29 mouse cellular contexts compared by ENCODE assay signal in genomic region chr11:52294103-52294502, GRCm38 (mm10). TPM values are rescaled to one million over a fixed set of nuclear protein-coding genes. Genes with fewer than 3 reads are reported as not detected.
A peak's percentile ranks its signal among the peaks of the same experiment; 100 is the strongest.
DNase-seq lines count a peak whose midpoint lies in the region; ATAC-seq and TF ChIP-seq lines count a peak whose summit lies in the region.
"Had no signal": no experiment of that assay in that cellular context is flagged by ENCODE, and none has a peak within 500 bp of the region (broad histone marks: within the 10 kb centered on the region; RNA-seq: fewer than 3 reads in every experiment).

No protein-coding gene starts in this region.

- H3K9ac ChIP-seq in CH12.LX (ENCODE audit: insufficient read depth, low read depth): no peak overlapping the region
- H3K9ac ChIP-seq: embryonic facial prominence, embryonic 12.5 days; embryonic facial prominence, embryonic 15.5 days; forebrain, postnatal 0 days; heart, embryonic 13.5 days; hindbrain, embryonic 14.5 days; intestine, embryonic 15.5 days had no signal

- intact Hi-C loops in left cerebral cortex, postnatal 10 days (cut with DNase I): no loop called here

- H3K4me3 ChIP-seq in spleen, adult 2 months (ENCODE audit: extremely low read depth, insufficient read depth, insufficient read length): no peak overlapping the region
- peak overlapping the region in 1 of 3 experiments; percentile 27 for H3K4me3 ChIP-seq in CH12.LX (replicated peaks in 1 of 3; ENCODE audit: low read depth in 2 of 3, low read length in 2 of 3, poor library complexity in 1 of 3)
- H3K4me3 ChIP-seq: embryonic facial prominence, embryonic 12.5 days; embryonic facial prominence, embryonic 15.5 days; gastrocnemius, adult 2 months; heart, embryonic 10.5 days; heart, embryonic 13.5 days; intestine, embryonic 15.5 days had no signal

- TF ChIP-seq CTCF in spleen, adult 2 months (IDR thresholded peaks at IDR 0.05; ENCODE audit: extremely low read depth, insufficient read depth, insufficient read length, insufficient replicate concordance): no peak
- TF ChIP-seq CTCF in CH12.LX (conservative IDR thresholded peaks at IDR 0.05 in 1 of 2, IDR thresholded peaks at IDR 0.05 in 1 of 2; ENCODE audit: low read depth in 2 of 2, low read length in 2 of 2): no peak

- ATAC-seq in activated CD4-positive, CD25-positive, alpha-beta regulatory T cell, adult 4 months: peak; percentile 90
- ATAC-seq: forebrain, embryonic 14.5 days; forebrain, postnatal 0 days; hindbrain, postnatal 0 days; intestine, embryonic 15.5 days had no signal

- 0 out of 2 replicates have a peak overlapping the region, but pooled peaks have one; percentile 3 for H3K4me2 ChIP-seq in CH12.LX (ENCODE audit: insufficient read depth, low read depth, poor library complexity, severe bottlenecking)
- H3K4me2 ChIP-seq: embryonic facial prominence, embryonic 12.5 days; embryonic facial prominence, embryonic 15.5 days; heart, embryonic 13.5 days; hindbrain, embryonic 14.5 days; intestine, embryonic 15.5 days had no signal

- in situ Hi-C loops in CH12.LX (cut with MboI; ENCODE audit: low pct_ligation_motif_present, low pct_unique_long_range_greater_than_20kb, low sequenced_read_pairs): no loop called here

- no peak for TF ChIP-seq POLR2A in spleen, adult 2 months (IDR thresholded peaks at IDR 0.05; ENCODE audit: low read depth, low read length)
- TF ChIP-seq POLR2A in CH12.LX (IDR thresholded peaks at IDR 0.05; ENCODE audit: low read depth, low read length): peak; percentile 42; the same call in 1 of the 2 replicates

- dilution Hi-C loops in CH12.LX (cut with MboI; ENCODE audit: extremely low pct_ligation_motif_present, extremely low pct_unique_long_range_greater_than_20kb, low sequenced_read_pairs): no loop called here

- TF ChIP-seq RAD21 in CH12.LX (IDR thresholded peaks at IDR 0.05; ENCODE audit: low read depth, low read length): no peak

- 74% methylated on average over 9 of the region's 9 CpGs for WGBS in spleen, adult 2 months

- no peaks in the 10 kb centered on the region for H3K27me3 ChIP-seq in spleen, adult 2 months (ENCODE audit: control insufficient read depth, insufficient read depth, low read length)
- no peaks in the 10 kb centered on the region for H3K27me3 ChIP-seq in CH12.LX (replicated peaks)
- H3K27me3 ChIP-seq: embryonic facial prominence, embryonic 12.5 days; embryonic facial prominence, embryonic 15.5 days; intestine, embryonic 15.5 days had no signal

- no peaks in the 10 kb centered on the region for H3K9me3 ChIP-seq in CH12.LX (replicated peaks; ENCODE audit: low read length)
- H3K9me3 ChIP-seq: embryonic facial prominence, embryonic 12.5 days; embryonic facial prominence, embryonic 15.5 days; heart, embryonic 10.5 days; heart, embryonic 13.5 days; intestine, embryonic 15.5 days had no signal

- 0 out of 2 replicates have a peak, but pooled peaks have one; percentile 60 for TF ChIP-seq EP300 in CH12.LX (IDR thresholded peaks at IDR 0.05; ENCODE audit: low read length)

- H3K4me1 ChIP-seq in spleen, adult 2 months (ENCODE audit: control insufficient read depth, insufficient read depth, insufficient read length): peaks cover 5% of the 10 kb centered on the region; the same call in 1 of the 2 replicates
- peaks cover 23 to 70% of the 10 kb centered on the region in 2 experiments for H3K4me1 ChIP-seq in CH12.LX (ENCODE audit: control insufficient read depth in 1 of 2, insufficient read depth in 2 of 2)
- H3K4me1 ChIP-seq: embryonic facial prominence, embryonic 12.5 days; embryonic facial prominence, embryonic 15.5 days; heart, embryonic 13.5 days; intestine, embryonic 15.5 days had no signal

- H3K36me3 ChIP-seq in spleen, adult 2 months (ENCODE audit: control insufficient read depth, insufficient read depth, low read length): no peaks in the 10 kb centered on the region
- no peaks in the 10 kb centered on the region for H3K36me3 ChIP-seq in CH12.LX (replicated peaks in 1 of 2; ENCODE audit: control insufficient read depth in 1 of 2, insufficient read depth in 1 of 2, low read length in 1 of 2)
- H3K36me3 ChIP-seq: embryonic facial prominence, embryonic 12.5 days; embryonic facial prominence, embryonic 15.5 days; heart, embryonic 10.5 days; heart, embryonic 13.5 days; intestine, embryonic 15.5 days had no signal

- H3K79me2 ChIP-seq in CH12.LX (replicated peaks; ENCODE audit: control insufficient read depth, extremely low read depth, insufficient read depth, poor library complexity, severe bottlenecking): no peaks in the 10 kb centered on the region

- no peak for DNase-seq in spleen, adult 2 months (ENCODE audit: low read depth in 1 of 2, low spot score in 2 of 2)
- DNase-seq in spleen, postnatal 14 days (ENCODE audit: low spot score in 2 of 2): no peak
- peak; percentile 76 for DNase-seq in CH12.LX (ENCODE audit: extremely low read depth)
- DNase-seq in naive thymus-derived CD4-positive, alpha-beta T cell, adult 2 months (ENCODE audit: low read depth): peak; percentile 68
- no peak for DNase-seq in heart, adult 8-10 months (ENCODE audit: low spot score)
- no peak for DNase-seq in thymus, postnatal 0 days (ENCODE audit: low spot score)
- no peak for DNase-seq in left cerebral cortex, postnatal 10 days (ENCODE audit: extremely low spot score in 1 of 2, low spot score in 2 of 2)
- DNase-seq: adrenal gland, adult 2 months; adrenal gland, postnatal 14 days; B cell, adult 2 months; cerebellum, adult 11 months; cerebellum, adult 8-10 months; cerebellum, postnatal 10 days; forebrain, postnatal 0 days; gastrocnemius, adult 2 months; gastrocnemius, postnatal 14 days; heart, adult 11 months; heart, postnatal 14 days; heart, postnatal 4 days; kidney, adult 11 months had no signal

- H3K27ac ChIP-seq in spleen, adult 2 months (ENCODE audit: insufficient read depth, low read length): peak overlapping the region; percentile 59
- H3K27ac ChIP-seq in CH12.LX (ENCODE audit: insufficient read depth, low read depth): no peak overlapping the region
- H3K27ac ChIP-seq: embryonic facial prominence, embryonic 12.5 days; embryonic facial prominence, embryonic 15.5 days; gastrocnemius, adult 2 months; heart, embryonic 10.5 days; heart, embryonic 13.5 days; hindbrain, embryonic 14.5 days; hindbrain, postnatal 0 days; intestine, embryonic 15.5 days had no signal

TF ChIP-seq in CH12.LX, 34 proteins besides CTCF, POLR2A, EP300 and RAD21:
- TF ChIP-seq ETS1 (conservative IDR thresholded peaks at IDR 0.05; ENCODE audit: low read depth, low read length) (peak; percentile 34; the same call in 1 of the 2 replicates), USF1 (IDR thresholded peaks at IDR 0.05; ENCODE audit: low read depth, low read length) (no peak), TBP (conservative IDR thresholded peaks at IDR 0.05; ENCODE audit: low read depth, low read length) (0 out of 2 replicates have a peak, but pooled peaks have one; percentile 54), JUN (IDR thresholded peaks at IDR 0.05; ENCODE audit: insufficient read depth, low read depth, low read length) (peak; percentile 58), MYC (IDR thresholded peaks at IDR 0.05; ENCODE audit: low read depth, low read length) (no peak), ELF1 (IDR thresholded peaks at IDR 0.05; ENCODE audit: low read depth, low read length) (peak; percentile 57), MAX (IDR thresholded peaks at IDR 0.05; ENCODE audit: low read length) (0 out of 2 replicates have a peak, but pooled peaks have one; percentile 25), NRF1 (IDR thresholded peaks at IDR 0.05; ENCODE audit: low read depth, low read length) (no peak)

RNA-seq across cellular contexts. Expression of gene Tcf7, which starts 11.3 kb away (rescaled TPM):
- 139 and 165 TPM in 2 replicates for polyA plus RNA-seq in spleen, adult 2 months (2012; rRNA removed)
- total RNA-seq in CH12.LX (2012; rRNA removed) (0.46 and 0.55 TPM in 2 replicates), CH12.LX (2014; rRNA removed) (0.77 and 0.85 TPM in 2 replicates)
- 4.4 and 5.5 TPM in 2 replicates for polyA plus RNA-seq in CH12.LX (2012; ENCODE audit: insufficient read length, low read depth)
- 100 to 1,000 TPM; 227 to 315 TPM for polyA plus RNA-seq in activated CD4-positive, CD25-positive, alpha-beta regulatory T cell, adult 4 months (2017; shearing (Covaris generic))
- total RNA-seq in heart, adult 8-10 months (2022): 1 to 10 TPM in 1 of 4 experiments, under 1 TPM in 3; 0.44 to 1.0 (median 0.83) TPM
- 1,084 and 1,272 TPM in 2 replicates for polyA plus RNA-seq in thymus, postnatal 0 days (2015; fragmentation: Nextera tagmentation; extraction: Ambion mirVana)
- 1 to 10 TPM; 6.0 to 6.7 TPM for total RNA-seq in left cerebral cortex, postnatal 10 days (2021)

Comparison
In these comparisons a context has a peak if more than half of its experiments do, and no peak if none do; other contexts are left out.
1. DNase-seq: peak in CH12.LX (single experiment) and naive thymus-derived CD4-positive, alpha-beta T cell, adult 2 months (single experiment); none in spleen, adult 2 months (0 of 2), spleen, postnatal 14 days (0 of 2), heart, adult 8-10 months (single experiment), thymus, postnatal 0 days (single experiment) and left cerebral cortex, postnatal 10 days (0 of 2).
2. RNA of gene Tcf7, which starts 11.3 kb away (polyA plus RNA-seq): 1,084 to 1,272 TPM in thymus, postnatal 0 days, 227 to 315 TPM in activated CD4-positive, CD25-positive, alpha-beta regulatory T cell, adult 4 months and 139 to 165 TPM in spleen, adult 2 months; 4.4 to 5.5 TPM in CH12.LX; every median in the first group is over 10 times any median in the second.